Mouse (Mus musculus): ENCODE results near the gene Fdx1l. TPM values are rescaled to one million over a fixed set of nuclear protein-coding genes. Genes with fewer than 3 reads are reported as not detected.

Gene Fdx1l
- total and polyA plus RNA-seq, 3 experiments: 247 to 361 (median 305) TPM

DNA sequence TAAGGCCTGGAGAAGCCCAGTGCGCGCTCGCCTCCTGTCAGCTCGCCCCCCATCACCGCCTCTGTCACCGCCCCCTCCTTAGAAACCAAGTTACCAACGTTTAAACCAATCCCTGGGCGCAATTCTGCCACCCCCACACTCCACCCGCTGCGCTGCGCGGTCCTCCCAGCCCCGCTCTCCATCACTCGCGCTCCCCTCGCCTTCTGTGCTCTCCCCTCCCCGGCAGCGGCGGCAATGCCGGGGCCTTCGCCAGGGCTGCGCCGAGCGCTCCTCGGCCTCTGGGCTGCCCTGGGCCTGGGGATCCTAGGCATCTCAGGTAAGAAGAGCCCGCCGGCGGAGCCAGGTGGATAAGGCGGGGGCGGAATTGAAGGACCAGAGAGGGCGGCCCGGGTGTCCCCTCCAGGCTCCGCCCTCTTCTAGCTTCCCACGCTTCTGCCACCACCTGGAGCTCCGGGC, 41.5 kb downstream of the Fdx1l start, which contains the start of gene Icam5:
Gene Icam5 (plus strand): TSS at position 178 of the 456 bp plus-strand sequence.
- H3K27ac ChIP-seq (ENCODE audit: control insufficient read depth, low read depth, low read length): peak within 1 kb of the TSS; percentile 85
- peaks cover 0 to 17% of the 10 kb centered on the region in 2 experiments; a peak in 2 of 4 replicates for H3K36me3 ChIP-seq (ENCODE audit: control insufficient read depth in 1 of 2, insufficient read depth in 2 of 2, low read length in 2 of 2)
- peaks cover 14 to 31% of the 10 kb centered on the region in 2 experiments for H3K4me1 ChIP-seq (ENCODE audit: control insufficient read depth in 1 of 2, insufficient read depth in 2 of 2, low read length in 2 of 2)
- no peaks in the 10 kb centered on the region for H3K9me3 ChIP-seq (replicated peaks; ENCODE audit: insufficient read depth, low read length)
- no peaks in the 10 kb centered on the region for H3K27me3 ChIP-seq (ENCODE audit: control insufficient read depth in 1 of 2, insufficient read depth in 2 of 2, low read length in 2 of 2)
- TF ChIP-seq TCF12 (IDR thresholded peaks at IDR 0.05; ENCODE audit: low read depth, low read length) (no peak), POLR2AphosphoS5 (IDR thresholded peaks at IDR 0.05; ENCODE audit: borderline replicate concordance, low read depth, low read length) (no peak), MEF2A (IDR thresholded peaks at IDR 0.05; ENCODE audit: extremely low read depth, insufficient replicate concordance, low read depth, low read length, poor library complexity, severe bottlenecking) (no peak), USF2 (IDR thresholded peaks at IDR 0.05; ENCODE audit: borderline replicate concordance in 1 of 2, insufficient read depth in 1 of 2, low read depth in 1 of 2, low read length in 2 of 2) (no peak), ZC3H11A (IDR thresholded peaks at IDR 0.05; ENCODE audit: low read depth, low read length) (no peak), POLR2A (IDR thresholded peaks at IDR 0.05; ENCODE audit: control insufficient read depth in 1 of 2, insufficient read depth in 1 of 2, low read depth in 1 of 2, low read length in 2 of 2, poor library complexity in 1 of 2) (no peak), MAFK (IDR thresholded peaks at IDR 0.05; ENCODE audit: borderline replicate concordance, low read depth, low read length) (no peak), JUND (IDR thresholded peaks at IDR 0.05; ENCODE audit: low read depth, low read length) (no peak), CHD1 (IDR thresholded peaks at IDR 0.05; ENCODE audit: low read depth, low read length) (no peak)
- DNase-seq (ENCODE audit: low read depth, low spot score): peak; percentile 96
- H3K79me2 ChIP-seq (ENCODE audit: control insufficient read depth, insufficient read depth, low read length, poor library complexity): peaks cover 23% of the 10 kb centered on the region
- H3K4me3 ChIP-seq (ENCODE audit: control insufficient read depth in 1 of 2, insufficient read depth in 1 of 2, low read depth in 2 of 2, low read length in 2 of 2): peak within 1 kb of the TSS; percentile 55 to 64
- H3K9ac ChIP-seq (ENCODE audit: control insufficient read depth, low read depth, low read length, poor library complexity, severe bottlenecking): peak within 1 kb of the TSS; percentile 64

DNA sequence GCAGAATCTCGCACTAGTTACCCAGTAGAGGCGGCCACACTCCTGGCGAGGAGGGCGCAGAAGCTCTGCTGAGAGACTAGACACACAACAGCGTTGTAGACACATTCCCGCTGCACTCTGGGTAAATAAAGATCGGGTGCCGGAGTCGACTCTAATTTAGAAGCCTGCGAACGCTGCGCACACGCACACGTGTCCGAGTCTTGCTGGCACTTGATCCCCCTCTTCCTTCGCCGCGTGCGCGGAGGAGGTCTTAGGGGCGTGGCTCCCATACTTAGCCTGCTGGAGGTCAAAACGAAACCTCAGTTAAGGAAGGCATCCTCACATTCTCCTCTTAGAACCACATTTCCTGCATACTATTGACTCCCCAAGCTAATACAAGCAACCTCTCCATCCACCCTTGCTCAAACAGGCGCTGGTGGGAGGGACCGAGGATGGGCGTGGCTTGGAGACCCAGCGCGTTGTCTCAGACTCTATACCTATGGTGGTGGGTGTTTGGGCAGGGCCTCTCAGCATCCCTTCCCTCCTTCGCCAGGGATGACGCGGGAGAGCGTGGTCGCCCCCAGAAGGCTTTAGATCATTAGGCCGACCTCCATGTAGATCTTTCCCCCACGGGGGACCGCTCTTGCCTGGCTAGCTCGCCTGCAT, 42.0 kb downstream of the Fdx1l start:
- DNase-seq (ENCODE audit: low read depth, low spot score): peak; percentile 99
- Histone ChIP-seq H3K27me3 (ENCODE audit: control insufficient read depth in 1 of 2, insufficient read depth in 2 of 2, low read length in 2 of 2) (no peaks in the 10 kb centered on the region), H3K9me3 (replicated peaks; ENCODE audit: insufficient read depth, low read length) (no peaks in the 10 kb centered on the region), H3K79me2 (ENCODE audit: control insufficient read depth, insufficient read depth, low read length, poor library complexity) (peaks cover 23% of the 10 kb centered on the region), H3K4me3 (ENCODE audit: control insufficient read depth in 1 of 2, insufficient read depth in 1 of 2, low read depth in 2 of 2, low read length in 2 of 2) (peak overlapping the region; percentile 55 to 64), H3K4me1 (ENCODE audit: control insufficient read depth in 1 of 2, insufficient read depth in 2 of 2, low read length in 2 of 2) (peaks cover 14 to 31% of the 10 kb centered on the region in 2 experiments), H3K36me3 (ENCODE audit: control insufficient read depth in 1 of 2, insufficient read depth in 2 of 2, low read length in 2 of 2) (peaks cover 0 to 17% of the 10 kb centered on the region in 2 experiments; a peak in 2 of 4 replicates), H3K9ac (ENCODE audit: control insufficient read depth, low read depth, low read length, poor library complexity, severe bottlenecking) (peak overlapping the region; percentile 64), H3K27ac (ENCODE audit: control insufficient read depth, low read depth, low read length) (peak overlapping the region; percentile 85)
- TF ChIP-seq CHD1 (IDR thresholded peaks at IDR 0.05; ENCODE audit: low read depth, low read length): no peak
- TF ChIP-seq GATA1 (IDR thresholded peaks at IDR 0.05; ENCODE audit: low read depth, low read length): peak; percentile 10; the same call in 1 of the 2 replicates

DNA sequence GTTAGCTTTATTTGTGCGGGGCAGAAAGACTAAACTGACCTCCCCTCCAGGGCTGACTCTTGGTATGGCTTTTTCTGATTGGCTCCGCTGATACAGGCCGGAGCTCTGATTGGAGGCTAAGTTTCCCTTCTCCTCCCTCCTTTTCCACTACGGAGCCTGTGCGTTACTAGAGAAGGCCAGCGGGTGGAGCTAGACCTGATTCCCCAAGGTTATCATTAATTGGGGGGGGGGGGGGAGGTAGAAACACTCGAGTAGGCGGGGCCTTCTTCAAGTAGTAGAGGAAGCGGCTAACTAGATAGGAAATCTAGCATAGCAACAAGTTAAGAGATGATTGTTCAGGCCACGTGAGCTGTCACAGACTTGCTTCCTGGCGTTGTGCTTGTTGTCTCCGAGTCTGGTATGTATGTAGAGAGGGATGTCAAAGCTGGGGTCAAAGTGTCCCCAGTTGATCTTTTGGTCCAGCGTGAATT, 42.6 kb downstream of the Fdx1l start:
- Histone ChIP-seq H3K9ac (ENCODE audit: control insufficient read depth, low read depth, low read length, poor library complexity, severe bottlenecking) (peak overlapping the region; percentile 73), H3K27me3 (ENCODE audit: control insufficient read depth in 1 of 2, insufficient read depth in 2 of 2, low read length in 2 of 2) (no peaks in the 10 kb centered on the region), H3K27ac (ENCODE audit: control insufficient read depth, low read depth, low read length) (peak overlapping the region; percentile 85), H3K9me3 (replicated peaks; ENCODE audit: insufficient read depth, low read length) (no peaks in the 10 kb centered on the region), H3K4me1 (ENCODE audit: control insufficient read depth in 1 of 2, insufficient read depth in 2 of 2, low read length in 2 of 2) (peaks cover 14 to 31% of the 10 kb centered on the region in 2 experiments), H3K79me2 (ENCODE audit: control insufficient read depth, insufficient read depth, low read length, poor library complexity) (peaks cover 23% of the 10 kb centered on the region), H3K4me3 (ENCODE audit: control insufficient read depth in 1 of 2, insufficient read depth in 1 of 2, low read depth in 2 of 2, low read length in 2 of 2) (peak overlapping the region; percentile 55 to 64), H3K36me3 (ENCODE audit: control insufficient read depth in 1 of 2, insufficient read depth in 2 of 2, low read length in 2 of 2) (peaks cover 0 to 17% of the 10 kb centered on the region in 2 experiments; a peak in 2 of 4 replicates)
- peak; percentile 100 for DNase-seq (ENCODE audit: low read depth, low spot score)
- TF ChIP-seq ZNF384 (IDR thresholded peaks at IDR 0.05; ENCODE audit: low read depth, low read length) (no peak), RCOR1 (IDR thresholded peaks at IDR 0.05; ENCODE audit: low read depth, low read length) (no peak), ELF1 (IDR thresholded peaks at IDR 0.05; ENCODE audit: low read depth, low read length) (no peak), SIN3A (IDR thresholded peaks at IDR 0.05; ENCODE audit: low read length) (no peak), USF1 (IDR thresholded peaks at IDR 0.05; ENCODE audit: low read depth, low read length) (no peak), MYC (IDR thresholded peaks at IDR 0.05; ENCODE audit: low read depth, low read length) (no peak), TAL1 (IDR thresholded peaks at IDR 0.05; ENCODE audit: low read length) (no peak), CTCF (IDR thresholded peaks at IDR 0.05 in 2 of 3, conservative IDR thresholded peaks at IDR 0.05 in 1 of 3; ENCODE audit: control insufficient read depth in 1 of 3, insufficient read depth in 1 of 3, low read depth in 2 of 3, low read length in 3 of 3, poor library complexity in 1 of 3, severe bottlenecking in 1 of 3) (peak in 1 of 3 experiments; percentile 87; a peak in 2 of 6 replicates), TCF12 (IDR thresholded peaks at IDR 0.05; ENCODE audit: low read depth, low read length) (no peak), GATA1 (IDR thresholded peaks at IDR 0.05; ENCODE audit: low read depth, low read length) (peak; percentile 90), MYB (IDR thresholded peaks at IDR 0.05; ENCODE audit: low read depth, low read length) (no peak), HCFC1 (IDR thresholded peaks at IDR 0.05; ENCODE audit: low read depth, low read length) (no peak), POLR2AphosphoS5 (IDR thresholded peaks at IDR 0.05; ENCODE audit: borderline replicate concordance, low read depth, low read length) (no peak), JUND (IDR thresholded peaks at IDR 0.05; ENCODE audit: low read depth, low read length) (no peak), TBP (IDR thresholded peaks at IDR 0.05; ENCODE audit: low read depth, low read length) (no peak), MAZ (IDR thresholded peaks at IDR 0.05; ENCODE audit: low read depth, low read length) (no peak), GABPA (IDR thresholded peaks at IDR 0.05; ENCODE audit: low read depth, low read length) (no peak)

All from MEL (cell line).